Mouse (Mus musculus): ENCODE measurements around the gene Olfr1118.
"Not testable (repeated sequence)": the region's sequence is repeated elsewhere in the genome, so short reads cannot be mapped to it uniquely, and the experiment has no call there.

The Olfr1118 gene

DNA sequence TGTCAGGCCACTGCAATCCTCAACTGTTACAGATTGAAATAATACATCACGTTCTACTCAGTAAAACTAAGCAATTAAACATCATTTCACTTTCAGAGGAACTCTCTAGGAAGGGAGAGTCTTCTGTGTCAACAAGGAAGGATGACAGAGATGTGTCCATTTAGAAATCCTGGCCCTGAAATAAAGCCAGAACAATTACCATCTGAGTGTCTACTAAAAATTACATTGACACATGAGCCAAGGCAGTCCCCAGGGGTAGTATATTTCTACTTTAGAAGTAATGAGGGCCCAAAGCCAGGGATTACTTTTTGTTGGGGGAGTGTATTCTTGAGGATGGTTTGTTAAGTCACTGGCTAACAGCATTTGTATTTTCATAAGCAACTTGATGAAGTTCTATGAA lies at the start of gene Olfr1118:
Gene Olfr1118 (plus strand): TSS at position 301 of the 400 bp plus-strand sequence.
- no peak for DNase-seq

DNA sequence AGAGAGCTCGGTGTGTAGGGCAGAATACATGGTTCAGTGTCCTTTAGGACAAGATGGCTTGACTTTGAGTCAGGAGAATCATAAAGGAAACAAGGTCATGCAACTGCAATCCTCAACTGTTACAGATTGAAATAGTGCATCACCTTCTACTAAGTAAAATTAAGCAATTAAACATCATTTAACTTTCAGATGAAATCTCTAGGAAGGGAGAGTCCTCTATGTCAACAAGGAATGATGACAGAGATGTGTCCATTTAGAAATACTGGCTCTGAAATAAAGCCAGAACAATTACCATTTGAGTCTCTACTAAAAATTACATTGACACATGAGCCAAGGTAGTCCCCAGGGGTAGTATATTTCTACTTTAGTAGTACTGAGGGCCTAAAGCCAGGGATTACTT lies 40.1 kb upstream of the Olfr1118 start, which contains the start of gene Olfr1116:
Gene Olfr1116 (plus strand): TSS at position 301 of the 400 bp plus-strand sequence.
- no peak for DNase-seq

- DNase-seq, result not testable (repeated sequence)
Measured at GRCm38 (mm10) chr2:87293977-87294376, 13.4 kb upstream of the Olfr1118 start.

DNA sequence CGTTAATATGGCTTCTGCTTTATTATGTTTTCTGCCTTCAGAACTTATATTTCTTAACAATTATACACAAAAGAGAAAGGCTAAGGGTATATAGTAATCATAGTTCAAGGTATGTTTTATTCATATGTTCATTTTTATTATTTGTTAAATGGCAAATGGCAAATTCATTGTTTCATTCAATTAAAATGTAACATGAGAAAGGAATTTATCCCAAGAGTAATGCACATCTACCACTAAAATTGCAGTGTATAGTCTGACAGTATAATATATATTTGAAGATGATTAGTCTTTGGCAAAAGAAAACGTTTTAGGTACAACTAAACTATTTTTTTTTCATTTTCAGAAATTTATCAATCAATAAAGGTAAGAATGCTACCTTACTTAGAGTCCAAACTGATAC lies 47.1 kb downstream of the Olfr1118 start, which contains the start of gene Olfr1120:
Gene Olfr1120 (plus strand): TSS at position 301 of the 400 bp plus-strand sequence.
- DNase-seq, result no peak

- not testable (repeated sequence) for DNase-seq
Measured at GRCm38 (mm10) chr2:87360121-87360520, 52.7 kb downstream of the Olfr1118 start.

Data from kidney, adult 18-20 months (tissue).